ENCODE assay signal across 8 mouse cellular contexts in the genomic region with DNA sequence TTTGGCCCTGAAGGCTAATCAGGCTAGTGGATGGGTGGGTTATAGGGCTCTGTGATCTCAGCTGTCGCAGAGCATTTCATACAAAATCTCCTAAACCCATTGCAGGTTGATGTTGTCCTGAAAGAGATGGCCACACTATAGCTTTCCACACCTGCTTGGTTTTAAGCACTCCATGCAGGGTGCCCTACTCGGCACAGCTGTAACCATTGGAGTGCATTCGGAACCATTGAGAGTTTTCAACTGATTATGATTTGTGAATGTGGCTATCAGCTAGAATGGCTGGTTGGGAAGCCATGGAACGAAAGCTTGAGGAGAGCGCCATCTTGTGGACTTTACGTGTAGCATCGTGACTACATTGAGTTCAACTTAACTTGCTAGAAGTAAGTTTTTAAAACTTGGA.
DNase-seq lines count a peak whose midpoint lies in the region; ATAC-seq and TF ChIP-seq lines count a peak whose summit lies in the region.
"Had no signal": no experiment of that assay in that cellular context is flagged by ENCODE, and none has a peak within 500 bp of the region (broad histone marks: within the 10 kb centered on the region; RNA-seq: fewer than 3 reads in every experiment).

No protein-coding gene starts in this region.

- H3K9ac ChIP-seq in liver, postnatal 0 days (replicated peaks), result no peak overlapping the region
- H3K9ac ChIP-seq: heart, embryonic 13.5 days had no signal

- no peak overlapping the region for H3K4me2 ChIP-seq in liver, postnatal 0 days (ENCODE audit: low read depth, low read length)
- H3K4me2 ChIP-seq: heart, embryonic 13.5 days had no signal

- H3K27me3 ChIP-seq in liver, postnatal 0 days (ENCODE audit: insufficient read depth, low read length), result 0 out of 2 replicates have a peak, but pooled peaks cover 6% of the 10 kb centered on the region

- no peaks in the 10 kb centered on the region for H3K36me3 ChIP-seq in liver, postnatal 0 days (replicated peaks; ENCODE audit: insufficient read depth, low read length)
- H3K36me3 ChIP-seq: heart, embryonic 13.5 days had no signal

- TF ChIP-seq CTCF in liver, postnatal 0 days (IDR thresholded peaks at IDR 0.05; ENCODE audit: low read depth), result peak; percentile 90

- H3K27ac ChIP-seq in liver, postnatal 0 days (ENCODE audit: low read depth), result no peak overlapping the region
- H3K27ac ChIP-seq: heart, embryonic 13.5 days had no signal

- TF ChIP-seq EP300 in liver, postnatal 0 days (IDR thresholded peaks at IDR 0.05; ENCODE audit: low read depth), result no peak

- WGBS in liver, postnatal 0 days (ENCODE audit: insufficient replicate concordance), result 18% methylated on average over 7 of the region's 7 CpGs

- no peaks in the 10 kb centered on the region for H3K9me3 ChIP-seq in liver, postnatal 0 days (ENCODE audit: low read length)
- H3K9me3 ChIP-seq: heart, embryonic 13.5 days had no signal

- H3K4me3 ChIP-seq in liver, postnatal 0 days (ENCODE audit: low read depth, low read length), result no peak overlapping the region
- H3K4me3 ChIP-seq: heart, embryonic 13.5 days had no signal

- 0 out of 2 replicates have a peak, but pooled peaks have one; percentile 43 for ATAC-seq in liver, postnatal 0 days

- no peaks in the 10 kb centered on the region for H3K4me1 ChIP-seq in liver, postnatal 0 days (ENCODE audit: insufficient read depth)

- peak; percentile 40 for DNase-seq in urinary bladder, postnatal 14 days (ENCODE audit: low spot score)
- DNase-seq in urinary bladder, postnatal 4 days (ENCODE audit: low spot score in 2 of 2), result no peak
- DNase-seq in adrenal gland, adult 2 months, result peak; percentile 52
- DNase-seq in embryo, embryonic 11 days, result peak; percentile 86
- DNase-seq in kidney, adult 8-10 months, result peak; percentile 42 to 56
- peak; percentile 36 for DNase-seq in liver, postnatal 0 days
- DNase-seq in right cerebral cortex, postnatal 14 days, result peak; percentile 20

Comparison
In these comparisons a context has a peak if more than half of its experiments do, and no peak if none do; other contexts are left out.
1. DNase-seq: peak in urinary bladder, postnatal 14 days (single experiment), adrenal gland, adult 2 months (single experiment), embryo, embryonic 11 days (single experiment), kidney, adult 8-10 months (2 of 2), liver, postnatal 0 days (single experiment) and right cerebral cortex, postnatal 14 days (single experiment); none in urinary bladder, postnatal 4 days (0 of 2).